ENCODE assay signal across 9 mouse cellular contexts in genomic region chr12:84161616-84162433, GRCm38 (mm10). TPM values are rescaled to one million over a fixed set of nuclear protein-coding genes. Genes with fewer than 3 reads are reported as not detected.
A peak's percentile ranks its signal among the peaks of the same experiment; 100 is the strongest.
DNase-seq lines count a peak whose midpoint lies in the region; ATAC-seq and TF ChIP-seq lines count a peak whose summit lies in the region.
"Had no signal": no experiment of that assay in that cellular context is flagged by ENCODE, and none has a peak within 500 bp of the region (broad histone marks: within the 10 kb centered on the region; RNA-seq: fewer than 3 reads in every experiment).

No protein-coding gene starts in this region.

- H3K27ac ChIP-seq in hindbrain, embryonic 11.5 days (ENCODE audit: low read depth, low read length), result no peak overlapping the region
- no peak overlapping the region for H3K27ac ChIP-seq in hindbrain, embryonic 10.5 days
- peak overlapping the region; percentile 64; the same call in 1 of the 2 replicates for H3K27ac ChIP-seq in ES-E14 (ENCODE audit: insufficient read depth, low read depth, low read length, poor library complexity, severe bottlenecking)

- no peaks in the 10 kb centered on the region for H3K27me3 ChIP-seq in hindbrain, embryonic 11.5 days (ENCODE audit: control insufficient read depth, insufficient read depth, low read length)
- H3K27me3 ChIP-seq in hindbrain, embryonic 10.5 days (ENCODE audit: insufficient read depth, poor library complexity, severe bottlenecking), result no peaks in the 10 kb centered on the region

- 0 out of 2 replicates have a peak overlapping the region, but pooled peaks have one; percentile 4 for H3K9ac ChIP-seq in hindbrain, embryonic 11.5 days (ENCODE audit: low read depth, low read length)
- peak overlapping the region; percentile 34; the same call in 1 of the 2 replicates for H3K9ac ChIP-seq in ES-E14 (ENCODE audit: insufficient read depth, low read depth, low read length, poor library complexity, severe bottlenecking)

- ATAC-seq in hindbrain, embryonic 11.5 days (ENCODE audit: low FRiP score), result 0 out of 2 replicates have a peak, but pooled peaks have one; percentile 38
- peak; percentile 76 for ATAC-seq in erythroid progenitor cell, adult 5-6 weeks (replicated peaks; ENCODE audit: low FRiP score, poor library complexity, severe bottlenecking)
- ATAC-seq in megakaryocyte progenitor cell, adult 5-6 weeks (replicated peaks; ENCODE audit: poor library complexity), result peak; percentile 65

- no peak overlapping the region for H3K4me3 ChIP-seq in hindbrain, embryonic 11.5 days (ENCODE audit: low read depth, low read length)
- H3K4me3 ChIP-seq in hindbrain, embryonic 10.5 days, result no peak overlapping the region
- H3K4me3 ChIP-seq in ES-E14 (ENCODE audit: insufficient read depth in 1 of 2, low read depth in 1 of 2, low read length in 2 of 2, poor library complexity in 1 of 2, severe bottlenecking in 1 of 2), result peak overlapping the region; percentile 20 to 31; a peak in 1 of 4 replicates
- H3K4me3 ChIP-seq: myocyte had no signal

- H3K9me3 ChIP-seq in hindbrain, embryonic 11.5 days (ENCODE audit: control insufficient read depth, low read length), result no peaks in the 10 kb centered on the region
- H3K9me3 ChIP-seq in hindbrain, embryonic 10.5 days, result no peaks in the 10 kb centered on the region
- H3K9me3 ChIP-seq in ES-E14 (ENCODE audit: control insufficient read depth, insufficient read depth, low read depth, low read length), result no peaks in the 10 kb centered on the region

- DNase-seq in hindbrain, embryonic 11.5 days (ENCODE audit: low spot score), result peak; percentile 40
- no peak for DNase-seq in hindbrain, embryonic 10.5 days (ENCODE audit: low spot score)
- DNase-seq in ES-E14 (ENCODE audit: low read depth, low spot score), result peak; percentile 84
- no peak for DNase-seq in natural killer cell, adult 2 months (ENCODE audit: low spot score in 2 of 2)
- DNase-seq in layer of hippocampus, adult 8-10 months (ENCODE audit: low spot score in 2 of 2), result no peak
- DNase-seq in cerebellum, adult 9-11 months, result no peak

- H3K36me3 ChIP-seq in hindbrain, embryonic 11.5 days (ENCODE audit: control insufficient read depth, insufficient read depth, low read length), result peaks cover 6% of the 10 kb centered on the region; the same call in 1 of the 2 replicates
- peaks cover 79% of the 10 kb centered on the region for H3K36me3 ChIP-seq in hindbrain, embryonic 10.5 days
- peaks cover 39% of the 10 kb centered on the region for H3K36me3 ChIP-seq in ES-E14 (ENCODE audit: control insufficient read depth, insufficient read depth, low read length, poor library complexity, severe bottlenecking)

- in situ Hi-C loops in ES-E14 (cut with MboI; ENCODE audit: low sequenced_read_pairs in 2 of 2, unreplicated experiment in 2 of 2), result loop anchor here in 1 of 2 experiments (10.0 kb wide), 1 partner anchor 93 kb away; no protein-coding TSS in a partner anchor

- 78% methylated on average over 14 of the region's 14 CpGs for WGBS in hindbrain, embryonic 11.5 days
- 80% methylated on average over 14 of the region's 14 CpGs for WGBS in hindbrain, embryonic 10.5 days

- H3K4me2 ChIP-seq in hindbrain, embryonic 11.5 days (replicated peaks; ENCODE audit: low read depth, low read length), result no peak overlapping the region

- H3K4me1 ChIP-seq in hindbrain, embryonic 11.5 days (replicated peaks; ENCODE audit: control insufficient read depth, insufficient read depth, low read length), result no peaks in the 10 kb centered on the region
- 0 out of 2 replicates have a peak, but pooled peaks cover 10% of the 10 kb centered on the region for H3K4me1 ChIP-seq in hindbrain, embryonic 10.5 days (replicated peaks)
- peaks cover 2 to 5% of the 10 kb centered on the region in 2 experiments; a peak in 2 of 4 replicates for H3K4me1 ChIP-seq in ES-E14 (ENCODE audit: control insufficient read depth in 2 of 2, insufficient read depth in 2 of 2, low read length in 2 of 2, poor library complexity in 1 of 2)

TF ChIP-seq in ES-E14, 5 proteins besides CTCF, POLR2A, EP300 and RAD21:
- TF ChIP-seq CHD2 (IDR thresholded peaks at IDR 0.05; ENCODE audit: low read depth, low read length) (peak; percentile 80; the same call in 1 of the 2 replicates), MAFK (IDR thresholded peaks at IDR 0.05; ENCODE audit: insufficient read depth, low read depth, low read length) (peak; percentile 73), HCFC1 (IDR thresholded peaks at IDR 0.05; ENCODE audit: borderline replicate concordance, insufficient read depth, low read length) (no peak), ZC3H11A (IDR thresholded peaks at IDR 0.05; ENCODE audit: borderline replicate concordance, low read depth, low read length) (0 out of 2 replicates have a peak, but pooled peaks have one; percentile 31)

RNA-seq across cellular contexts. Expression of gene Pnma1, which starts 13.5 kb away (rescaled TPM):
- 2.4 and 2.6 TPM in 2 replicates for polyA plus RNA-seq in hindbrain, embryonic 11.5 days (2014; fragmentation: Nextera tagmentation; extraction: Ambion mirVana)
- polyA plus RNA-seq in hindbrain, embryonic 10.5 days (2016; fragmentation: Nextera tagmentation; extraction: Ambion mirVana), result 3.1 and 3.6 TPM in 2 replicates
- total RNA-seq in ES-E14 (2012; rRNA removed), result 0.80 and 1.5 TPM in 2 replicates
- 8.4 and 11.9 TPM in 2 replicates for total RNA-seq in erythroid progenitor cell, adult 5-6 weeks (2015; ENCODE audit: low replicate concordance)
- total RNA-seq in erythroid progenitor cell, adult 5-6 weeks (2017; ENCODE audit: low replicate concordance), result 13.5 and 15.9 TPM in 2 replicates
- total RNA-seq in megakaryocyte progenitor cell, adult 5-6 weeks (2015), result 0.15 TPM in 2 replicates
- total RNA-seq in megakaryocyte progenitor cell, adult 5-6 weeks (2017), result 0.24 and 0.62 TPM in 2 replicates
- 1 to 10 TPM; 3.1 to 3.9 (median 3.6) TPM for total RNA-seq in layer of hippocampus, adult 8-10 months (2022)

RNA-seq across cellular contexts. Expression of gene Dnal1, which starts 47.7 kb away (rescaled TPM):
- 4.8 and 6.3 TPM in 2 replicates for polyA plus RNA-seq in hindbrain, embryonic 11.5 days (2014; fragmentation: Nextera tagmentation; extraction: Ambion mirVana)
- polyA plus RNA-seq in hindbrain, embryonic 10.5 days (2016; fragmentation: Nextera tagmentation; extraction: Ambion mirVana), result 4.8 and 4.9 TPM in 2 replicates
- 3.0 and 3.5 TPM in 2 replicates for total RNA-seq in ES-E14 (2012; rRNA removed)
- total RNA-seq in erythroid progenitor cell, adult 5-6 weeks (2015; ENCODE audit: low replicate concordance), result not detected in 2 replicates
- total RNA-seq in erythroid progenitor cell, adult 5-6 weeks (2017; ENCODE audit: low replicate concordance), result 0.08 and 2.2 TPM in 2 replicates
- 0.61 and 1.1 TPM in 2 replicates for total RNA-seq in megakaryocyte progenitor cell, adult 5-6 weeks (2015)
- 0.41 and 0.75 TPM in 2 replicates for total RNA-seq in megakaryocyte progenitor cell, adult 5-6 weeks (2017)
- 10 to 100 TPM; 76.7 to 97.3 (median 85.4) TPM for total RNA-seq in layer of hippocampus, adult 8-10 months (2022)

RNA-seq across cellular contexts. Expression of gene Elmsan1, which starts 56.9 kb away (rescaled TPM):
- polyA plus RNA-seq in hindbrain, embryonic 11.5 days (2014; fragmentation: Nextera tagmentation; extraction: Ambion mirVana), result 4.2 and 6.1 TPM in 2 replicates
- 6.5 and 8.2 TPM in 2 replicates for polyA plus RNA-seq in hindbrain, embryonic 10.5 days (2016; fragmentation: Nextera tagmentation; extraction: Ambion mirVana)
- 9.6 and 19.3 TPM in 2 replicates for total RNA-seq in ES-E14 (2012; rRNA removed)
- 20.9 and 23.5 TPM in 2 replicates for total RNA-seq in erythroid progenitor cell, adult 5-6 weeks (2015; ENCODE audit: low replicate concordance)
- 29.0 and 51.1 TPM in 2 replicates for total RNA-seq in erythroid progenitor cell, adult 5-6 weeks (2017; ENCODE audit: low replicate concordance)
- 13.7 and 14.1 TPM in 2 replicates for total RNA-seq in megakaryocyte progenitor cell, adult 5-6 weeks (2015)
- 11.5 and 15.2 TPM in 2 replicates for total RNA-seq in megakaryocyte progenitor cell, adult 5-6 weeks (2017)
- 10 to 100 TPM; 21.6 to 28.5 (median 26.0) TPM for total RNA-seq in layer of hippocampus, adult 8-10 months (2022)

Comparison
In these comparisons a context has a peak if more than half of its experiments do, and no peak if none do; other contexts are left out.
1. DNase-seq: peak in hindbrain, embryonic 11.5 days (single experiment) and ES-E14 (single experiment); none in hindbrain, embryonic 10.5 days (single experiment), natural killer cell, adult 2 months (0 of 2), layer of hippocampus, adult 8-10 months (0 of 2) and cerebellum, adult 9-11 months (single experiment).
2. H3K4me3 ChIP-seq: peak in ES-E14 (2 of 2); none in hindbrain, embryonic 11.5 days (single experiment) and hindbrain, embryonic 10.5 days (single experiment).
3. RNA of gene Dnal1, which starts 47.7 kb away (total RNA-seq): 76.7 to 97.3 TPM in layer of hippocampus, adult 8-10 months; 3.0 to 3.5 TPM in ES-E14, 0.41 to 1.1 TPM in megakaryocyte progenitor cell, adult 5-6 weeks and 0.08 to 2.2 TPM in erythroid progenitor cell, adult 5-6 weeks; every median in the first group is over 10 times any median in the second.
4. Peak in every context shown above with its lines, with median percentiles within 50 percentile points of each other: ATAC-seq.